Mouse (Mus musculus) spleen, adult 2 months (tissue): ENCODE measurements around the gene Wbp4.

Experiments used
- CTCF ChIP-seq: fragments of 200-500 bp; IDR thresholded peaks from 2 replicates; pipeline ENCODE4 v1.5.1; 2011; ENCODE audit warnings: mild to moderate bottlenecking, inconsistent platforms; ENCODE audit not compliant: insufficient read depth, insufficient read length, insufficient replicate concordance; ENCODE audit errors: extremely low read depth
- POLR2A ChIP-seq: fragments of 200-500 bp; IDR thresholded peaks from 2 replicates; pipeline ENCODE4 v1.6.1; 2011; ENCODE audit warnings: low read depth, low read length, inconsistent platforms

GRCm38 (mm10) chr14:79440655-79441054 is 40.7 kb downstream of the Wbp4 start:
- TF ChIP-seq CTCF (no peak), POLR2A (no peak)
